Mouse (Mus musculus) erythroblast, embryonic 14.5 days (primary cell): ENCODE results near the gene Cstb.

Source experiments
- GATA1 ChIP-seq: IDR thresholded peaks from 2 replicates; pipeline ENCODE4 v1.6.1; 2012; ENCODE audit warnings: low read length, inconsistent platforms, mixed read lengths
- TAL1 ChIP-seq: IDR thresholded peaks from 3 replicates; pipeline ENCODE4 v1.6.1; 2012; ENCODE audit warnings: low read length, inconsistent platforms, mixed read lengths

DNA sequence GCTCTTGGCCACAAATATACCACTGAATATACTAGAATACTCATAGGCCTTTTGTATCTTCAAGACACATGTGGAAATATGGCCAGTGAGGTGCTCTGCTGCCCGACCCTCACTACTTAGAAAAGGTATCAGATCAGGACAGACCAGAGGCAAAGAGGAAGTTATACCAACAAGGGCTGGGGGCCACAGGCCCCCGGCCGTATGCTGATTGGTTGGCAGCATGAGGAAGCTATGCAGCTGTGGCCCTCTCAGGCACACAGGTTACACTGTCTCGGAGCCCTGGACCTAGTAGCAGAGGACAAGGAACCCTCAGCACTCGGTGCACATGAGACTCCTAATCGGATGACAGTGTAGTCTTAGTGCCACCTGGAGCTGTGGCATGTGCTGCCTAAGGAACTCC lies 19.3 kb upstream of the Cstb start:
- TF ChIP-seq GATA1 (no peak), TAL1 (no peak)
